Mouse (Mus musculus): ENCODE measurements around the gene Trappc4.

DNA sequence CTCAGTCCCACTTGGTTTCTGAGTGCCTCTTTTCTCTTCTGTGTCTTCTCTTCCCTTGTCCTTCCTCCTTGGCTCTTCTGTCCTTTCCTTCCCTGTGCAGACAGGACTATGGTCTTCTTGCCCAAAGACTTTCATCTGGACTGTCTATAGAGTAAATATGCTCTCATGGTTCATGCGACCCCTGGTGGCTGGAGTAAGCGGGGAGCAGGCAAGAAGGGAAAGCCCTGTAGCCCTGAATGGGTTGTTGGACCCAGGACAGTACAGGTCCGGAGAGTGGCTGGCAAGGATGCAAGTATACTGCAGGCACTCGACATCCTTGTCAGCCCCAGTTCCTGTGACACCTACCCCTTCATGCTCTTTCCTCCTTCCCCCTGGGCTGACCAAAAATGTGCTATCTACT, 15.9 kb downstream of the Trappc4 start:
- TF ChIP-seq CTCF (IDR thresholded peaks at IDR 0.05; ENCODE audit: extremely low read depth, insufficient read depth, low read length) (peak; percentile 67), POLR2A (IDR thresholded peaks at IDR 0.05; ENCODE audit: extremely low read depth, insufficient read depth, low read length) (no peak)

Data from cortical plate, adult 2 months (tissue).